Mouse (Mus musculus) macrophage (primary cell): ENCODE measurements around the gene Nop2. TPM values are rescaled to one million over a fixed set of nuclear protein-coding genes. Genes with fewer than 3 reads are reported as not detected.

ENCODE experiments used
- H3K27ac ChIP-seq: fragments of 350-480 bp; formaldehyde crosslinking; 2 replicates; pipeline ENCODE4 v1.9.0; 2021
- H3K36me3 ChIP-seq: fragments of 350-480 bp; formaldehyde crosslinking; 2 replicates; pipeline ENCODE4 v1.9.0; 2021; ENCODE audit errors: inconsistent target
- H3K4me3 ChIP-seq: fragments of 350-480 bp; formaldehyde crosslinking; 2 replicates; pipeline ENCODE4 v1.9.0; 2021; ENCODE audit errors: inconsistent target
- H3K79me2 ChIP-seq: fragments of 350-480 bp; formaldehyde crosslinking; 2 replicates; pipeline ENCODE4 v1.9.0; 2021; ENCODE audit errors: inconsistent target
- WGBS: methylation state at CpG from one replicate; pipeline ENCODE4 v1.1.7; 2026; ENCODE audit warnings: inconsistent platforms; ENCODE audit not compliant: missing documents; 5-methylcytosine and 5-hydroxymethylcytosine counted together
- polyA plus RNA-seq: library from polyadenylated mRNA; stranded (reverse); fragments of 250-400 nt; gene quantifications from 3 replicates; pipeline ENCODE4 v1.2.4, GENCODE M21; 2018; ENCODE audit warnings: inconsistent platforms

Gene Nop2
- polyA plus RNA-seq, 1 experiment from 2014 or later, result 23.8 TPM

DNA sequence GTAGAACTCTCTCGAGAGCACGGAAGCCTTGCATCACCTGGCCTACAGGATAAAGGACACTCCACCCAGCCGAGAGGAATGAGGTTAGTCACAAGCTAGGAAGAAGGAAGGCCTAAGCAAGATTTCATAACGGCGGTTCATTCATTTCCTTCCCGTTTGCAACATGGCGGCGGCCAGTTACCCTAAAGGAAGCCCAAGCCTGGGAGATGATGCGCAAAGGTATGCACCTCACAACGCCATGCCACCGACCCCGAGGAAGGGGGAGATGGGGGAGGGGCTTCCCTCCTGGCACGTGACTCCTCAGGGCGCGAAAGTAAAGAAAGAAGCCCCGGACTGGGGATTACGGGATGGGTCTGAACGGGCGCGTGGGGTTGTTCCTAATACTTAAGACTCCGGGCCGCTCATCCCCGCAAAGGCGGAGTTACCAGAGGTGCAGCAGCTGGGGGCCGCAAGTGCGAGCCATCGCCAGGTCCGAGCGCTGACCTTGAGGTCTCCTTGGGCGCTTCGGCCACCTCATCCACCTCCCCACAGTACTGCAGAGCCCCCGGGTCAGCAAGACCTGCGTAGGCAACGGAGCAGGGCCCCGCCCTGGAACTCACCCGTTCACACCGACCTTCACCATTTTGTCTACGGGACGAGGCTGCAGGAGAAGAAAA is 33.1 kb downstream of the Nop2 start:
- Histone ChIP-seq H3K4me3 (peak overlapping the region; percentile 68), H3K79me2 (peaks cover 30% of the 10 kb centered on the region), H3K27ac (peak overlapping the region; percentile 96), H3K36me3 (peaks cover 16% of the 10 kb centered on the region; the same call in 1 of the 2 replicates)
- WGBS, result 1% methylated on average over 38 of the region's 39 CpGs

DNA sequence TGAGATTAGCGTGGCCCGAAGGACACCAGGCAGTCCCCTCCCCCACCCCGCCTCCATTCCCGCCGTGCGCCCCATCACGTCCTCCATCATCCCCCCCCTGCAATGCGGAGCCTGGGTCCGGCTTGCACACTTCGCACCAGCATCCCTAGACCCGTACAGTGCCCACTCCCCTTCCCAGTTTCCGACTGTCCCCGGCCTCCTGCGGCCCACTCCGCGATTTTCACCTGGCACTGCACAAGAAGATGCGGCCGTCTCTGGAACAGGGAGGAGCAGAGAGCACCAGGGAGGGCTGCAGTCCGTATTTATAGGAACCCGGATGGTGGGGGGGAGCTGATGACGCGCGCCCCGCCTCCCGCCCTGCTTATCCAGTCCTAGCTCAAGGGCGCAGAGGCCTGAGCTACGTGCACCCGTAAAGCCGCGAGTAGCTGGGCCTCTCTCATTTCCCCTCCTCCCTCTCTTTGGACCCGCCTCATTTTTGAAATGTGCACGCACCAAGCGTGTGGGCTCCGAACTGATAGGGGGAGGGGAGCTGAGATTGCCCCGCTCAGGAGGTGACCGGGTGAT is 33.7 kb downstream of the Nop2 start:
- Histone ChIP-seq H3K36me3 (peaks cover 11% of the 10 kb centered on the region; the same call in 1 of the 2 replicates), H3K79me2 (peaks cover 30% of the 10 kb centered on the region), H3K4me3 (peak overlapping the region; percentile 68), H3K27ac (peak overlapping the region; percentile 96)
- under 1% methylated on average over 30 of the region's 36 CpGs for WGBS

DNA sequence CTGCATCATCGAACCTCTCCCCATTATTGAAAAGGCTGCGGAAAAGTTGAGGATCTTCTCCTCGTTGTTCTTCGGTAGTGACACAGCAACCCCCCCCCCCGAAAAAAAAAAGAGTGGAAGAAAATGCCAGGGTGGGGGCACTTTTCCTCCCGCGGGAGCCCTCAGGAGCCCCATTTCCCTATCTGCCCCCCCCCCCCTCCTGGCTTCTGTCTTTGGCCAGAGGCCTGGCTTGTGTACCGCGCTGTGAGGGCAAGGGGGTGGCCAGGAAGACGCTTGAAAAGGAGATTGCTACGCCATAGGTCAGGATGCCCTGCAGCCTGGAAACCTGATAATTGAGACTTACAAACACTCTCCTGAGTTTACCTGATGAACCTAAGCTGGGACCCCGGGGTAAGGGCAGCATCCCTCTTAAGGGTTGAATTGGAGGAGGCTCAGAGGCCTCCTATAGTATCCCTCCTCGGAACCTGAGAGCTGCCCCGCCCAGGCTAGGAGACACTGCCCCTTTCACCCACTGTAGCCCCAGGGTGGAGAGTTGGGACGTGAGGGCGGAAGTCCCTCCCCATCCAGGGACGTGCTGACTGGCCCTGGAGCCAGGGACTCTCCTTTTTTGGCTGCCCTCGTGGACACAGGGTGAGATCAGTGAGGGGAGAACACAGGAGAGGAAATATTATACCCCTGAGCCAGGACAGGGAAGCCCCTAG is 34.5 kb downstream of the Nop2 start, which contains the start of gene Gapdh:
Gapdh (minus strand) TSS at position 417 of the 701 bp plus-strand sequence.
- WGBS, result under 1% methylated on average over 17 of the region's 18 CpGs
- Histone ChIP-seq H3K4me3 (peak within 1 kb of the TSS; percentile 68), H3K36me3 (peaks cover 4% of the 10 kb centered on the region; the same call in 1 of the 2 replicates), H3K27ac (peak within 1 kb of the TSS; percentile 96), H3K79me2 (peaks cover 30% of the 10 kb centered on the region)

DNA sequence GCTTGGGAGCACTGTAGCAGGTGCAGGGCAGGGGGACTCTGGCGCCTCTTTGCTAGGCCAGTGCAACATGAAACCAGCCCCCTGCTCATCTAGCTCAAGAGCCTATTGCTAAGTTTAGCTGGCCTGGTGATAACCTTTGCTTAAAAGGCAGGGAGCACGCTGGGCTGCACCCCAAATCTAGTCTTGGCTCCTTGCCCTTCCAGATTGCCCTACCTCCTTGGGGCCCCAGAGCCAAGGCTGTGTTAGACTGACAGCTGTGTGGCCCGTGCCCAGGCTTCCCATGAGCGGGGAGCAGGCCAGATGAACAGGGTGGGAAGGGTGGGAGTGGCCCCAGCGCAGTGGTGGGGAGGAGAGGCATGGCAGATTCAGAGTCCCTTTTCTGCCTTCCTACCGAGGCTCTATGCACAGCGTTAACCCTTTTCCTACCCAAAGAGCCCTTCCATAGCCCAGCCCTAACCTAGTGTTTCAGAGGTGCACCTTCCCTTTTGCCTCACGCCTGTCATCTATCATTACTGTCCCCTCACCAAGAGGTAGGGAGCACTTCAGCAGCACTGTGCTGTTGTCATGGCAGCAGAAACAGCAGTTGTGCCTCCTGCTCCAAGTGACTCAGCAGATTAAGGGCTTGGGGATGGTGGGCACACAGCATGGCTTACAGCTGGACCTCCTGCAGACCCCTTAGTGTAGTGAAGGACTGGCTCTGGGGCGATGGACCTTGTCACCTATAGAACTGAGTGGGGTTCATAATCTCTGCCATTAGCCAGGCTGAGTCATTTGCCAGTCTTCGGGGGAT is 35.3 kb downstream of the Nop2 start:
- peaks cover 30% of the 10 kb centered on the region for H3K79me2 ChIP-seq
- no peaks in the 10 kb centered on the region; the same call in 1 of the 2 replicates for H3K36me3 ChIP-seq
- 43% methylated on average over 10 of the region's 10 CpGs for WGBS
- peak overlapping the region; percentile 68 for H3K4me3 ChIP-seq
- peak overlapping the region; percentile 96 for H3K27ac ChIP-seq

DNA sequence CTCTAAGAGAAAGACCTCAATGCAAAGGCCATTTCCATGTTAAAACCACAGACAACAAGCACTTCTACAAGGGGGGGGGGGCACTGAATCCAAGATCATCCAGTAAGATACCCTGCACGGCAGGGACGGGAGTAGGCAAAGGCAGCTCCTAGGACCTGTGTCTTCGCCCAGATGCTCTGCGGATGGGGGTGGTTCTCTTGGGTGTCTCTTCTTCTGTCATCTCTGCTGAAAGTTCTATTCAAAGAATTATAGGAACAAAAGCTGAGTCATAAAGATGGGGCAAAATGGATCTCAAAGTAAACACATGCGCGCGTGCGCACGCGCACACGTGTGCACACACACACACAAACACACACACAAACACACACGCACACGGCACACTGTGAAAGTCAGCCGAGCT is 36.4 kb downstream of the Nop2 start:
- Histone ChIP-seq H3K27ac (no peak overlapping the region), H3K36me3 (no peaks in the 10 kb centered on the region; the same call in 1 of the 2 replicates), H3K79me2 (peaks cover 23% of the 10 kb centered on the region), H3K4me3 (no peak overlapping the region)
- WGBS, result 95% methylated on average over 14 of the region's 14 CpGs

DNA sequence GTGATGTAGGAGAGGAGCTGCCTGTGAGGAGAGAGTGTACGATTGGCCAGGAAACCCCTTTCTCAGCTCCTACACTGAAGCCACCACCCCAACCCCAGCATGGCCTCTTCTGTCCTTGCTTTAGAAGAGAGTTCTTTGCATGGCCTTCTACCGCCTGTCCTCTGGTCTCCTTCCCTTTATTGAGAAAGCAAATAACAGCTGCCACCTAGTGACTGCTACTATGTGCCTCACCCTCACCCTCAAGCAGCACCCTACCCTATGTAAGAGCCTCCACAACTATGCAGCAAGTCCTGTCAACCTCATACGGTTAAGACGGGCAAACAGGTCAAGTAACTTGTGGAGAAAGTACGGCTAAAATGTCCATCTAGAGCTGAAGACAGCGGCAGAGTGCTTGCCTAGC is 38.5 kb downstream of the Nop2 start:
- Histone ChIP-seq H3K4me3 (no peak overlapping the region), H3K36me3 (peaks cover 5% of the 10 kb centered on the region; the same call in 1 of the 2 replicates), H3K79me2 (peaks cover 2% of the 10 kb centered on the region), H3K27ac (no peak overlapping the region)
- 82% methylated on average over 6 of the region's 6 CpGs for WGBS

DNA sequence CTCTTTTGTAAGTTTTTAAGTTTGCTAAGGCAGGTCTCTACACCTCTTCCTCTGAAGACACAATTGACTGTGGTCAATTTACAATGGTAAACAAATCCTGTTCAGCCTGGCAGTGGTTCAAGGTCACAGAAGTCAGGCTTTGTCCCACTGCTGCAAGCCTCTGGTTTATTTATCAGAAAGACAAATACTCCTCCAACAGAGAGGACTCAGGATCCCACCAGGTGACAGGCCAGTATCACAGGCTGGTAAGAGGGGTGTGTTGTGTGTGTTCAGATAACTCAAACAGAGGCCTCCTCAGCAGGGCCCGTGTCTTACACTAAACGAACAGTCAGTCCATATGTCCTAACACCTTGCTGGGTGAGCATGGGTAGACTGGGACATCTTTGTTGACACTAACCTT is 40.8 kb downstream of the Nop2 start:
- 94% methylated on average over 2 of the region's 2 CpGs for WGBS
- Histone ChIP-seq H3K79me2 (no peaks in the 10 kb centered on the region), H3K4me3 (no peak overlapping the region), H3K27ac (no peak overlapping the region), H3K36me3 (peaks cover 12% of the 10 kb centered on the region; the same call in 1 of the 2 replicates)

DNA sequence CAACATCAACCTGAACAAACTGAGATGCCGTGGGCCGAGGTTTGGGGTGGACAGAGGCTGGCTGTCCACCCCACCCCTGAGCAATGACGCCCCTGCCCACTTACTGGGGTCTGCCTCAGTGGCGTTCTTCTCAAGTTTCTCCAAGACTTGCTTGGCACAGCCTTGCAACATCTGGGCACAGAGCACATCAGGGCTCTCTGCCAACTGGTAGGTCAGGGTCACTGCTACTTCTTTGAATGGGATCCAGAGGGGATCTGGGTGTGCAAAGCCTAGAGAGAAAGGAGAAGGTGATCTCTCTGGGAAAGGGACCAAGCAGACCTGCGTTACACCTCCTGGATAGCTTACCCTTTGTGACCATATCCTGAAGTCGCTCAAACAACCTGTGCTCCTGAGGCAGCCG is 41.5 kb downstream of the Nop2 start:
- Histone ChIP-seq H3K79me2 (no peaks in the 10 kb centered on the region), H3K36me3 (peaks cover 12% of the 10 kb centered on the region; the same call in 1 of the 2 replicates), H3K27ac (no peak overlapping the region), H3K4me3 (no peak overlapping the region)
- 96% methylated on average over 7 of the region's 7 CpGs for WGBS

DNA sequence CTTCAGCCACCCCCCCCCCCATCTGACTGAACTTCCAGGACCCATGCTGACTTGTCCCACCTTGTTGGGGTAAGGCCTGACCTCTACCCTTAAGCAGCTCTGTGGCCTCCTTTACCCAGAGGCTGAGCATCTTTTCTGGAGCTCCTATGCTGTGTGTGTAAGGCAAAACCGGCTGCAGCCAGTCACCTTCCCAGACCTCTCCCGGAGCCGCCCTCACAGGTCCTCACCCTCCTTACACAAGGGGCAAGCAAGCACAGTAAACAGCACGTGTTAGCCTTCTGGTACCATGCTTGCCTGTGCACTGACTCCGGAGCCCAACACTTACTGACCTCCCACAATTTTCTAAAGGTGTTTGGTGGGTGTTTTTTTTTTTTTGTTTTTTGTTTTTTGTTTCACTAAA is 43.8 kb downstream of the Nop2 start:
- H3K4me3 ChIP-seq, result no peak overlapping the region
- 92% methylated on average over 5 of the region's 5 CpGs for WGBS
- no peak overlapping the region for H3K27ac ChIP-seq
- H3K36me3 ChIP-seq, result peaks cover 12% of the 10 kb centered on the region; the same call in 1 of the 2 replicates
- H3K79me2 ChIP-seq, result no peaks in the 10 kb centered on the region

DNA sequence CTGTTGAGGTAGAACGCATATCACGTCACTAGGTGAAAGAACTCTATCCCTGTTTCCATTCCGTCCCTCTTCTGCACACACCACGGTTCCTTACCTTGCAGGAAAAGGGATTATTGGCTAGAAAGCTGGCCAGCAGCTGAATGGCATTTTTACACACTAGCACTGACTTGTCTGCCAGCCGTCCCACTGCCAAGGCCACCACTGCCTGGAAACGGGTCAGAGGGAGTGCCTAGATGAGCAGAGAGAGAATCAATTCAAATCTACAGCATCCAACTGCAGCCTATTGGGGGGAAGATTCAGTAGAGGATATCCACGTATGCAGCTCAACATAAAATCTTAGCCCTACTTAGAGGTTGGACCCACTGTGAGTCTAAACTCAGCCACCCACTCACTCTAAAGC is 47.9 kb downstream of the Nop2 start:
- Histone ChIP-seq H3K79me2 (no peaks in the 10 kb centered on the region), H3K4me3 (no peak overlapping the region), H3K27ac (no peak overlapping the region), H3K36me3 (peaks cover 6% of the 10 kb centered on the region; the same call in 1 of the 2 replicates)
- WGBS, result 97% methylated on average over 7 of the region's 7 CpGs

DNA sequence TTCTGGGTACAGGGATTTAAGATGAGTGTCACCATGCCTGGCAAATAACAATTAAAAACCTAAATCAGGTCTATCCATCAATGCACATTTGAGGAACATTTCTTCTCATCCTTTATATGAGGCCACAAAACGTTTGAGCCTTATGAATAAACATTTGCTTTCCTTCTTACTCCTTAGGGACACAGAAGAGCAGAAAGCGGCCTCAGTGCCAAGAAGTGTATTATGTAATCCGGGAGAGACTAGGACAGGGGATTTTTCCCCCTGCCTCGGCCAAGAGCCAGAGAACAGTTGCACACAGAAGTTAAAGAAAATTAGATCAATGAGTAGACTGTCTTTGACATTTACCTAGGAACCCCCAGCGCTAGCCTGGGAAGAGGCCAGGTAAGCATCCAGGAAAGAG is 50.4 kb downstream of the Nop2 start:
- Histone ChIP-seq H3K79me2 (peaks cover 3% of the 10 kb centered on the region; the same call in 1 of the 2 replicates), H3K27ac (no peak overlapping the region), H3K36me3 (no peaks in the 10 kb centered on the region; the same call in 1 of the 2 replicates), H3K4me3 (no peak overlapping the region)
- WGBS, result 85% methylated on average over 4 of the region's 5 CpGs

DNA sequence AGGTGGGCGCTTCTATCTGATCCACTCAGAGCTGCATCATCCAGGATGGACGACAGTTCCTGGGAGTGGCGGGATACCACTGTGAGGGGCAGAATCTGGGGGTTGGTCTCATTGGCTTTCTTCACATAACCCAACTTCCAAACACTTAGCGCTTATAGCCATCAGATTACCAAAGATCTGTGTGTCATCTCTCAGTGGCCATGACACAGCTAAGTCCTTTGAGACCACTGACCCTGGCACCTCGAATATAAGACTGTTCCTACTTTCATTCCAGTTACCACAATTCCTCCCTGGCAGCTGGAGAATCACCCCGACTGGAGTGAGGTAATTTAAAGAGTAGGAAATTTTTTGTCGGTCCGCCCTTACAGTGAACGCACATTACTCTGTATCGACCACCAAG is 54.5 kb downstream of the Nop2 start:
- Histone ChIP-seq H3K36me3 (no peaks in the 10 kb centered on the region; the same call in 1 of the 2 replicates), H3K79me2 (peaks cover 44% of the 10 kb centered on the region)

DNA sequence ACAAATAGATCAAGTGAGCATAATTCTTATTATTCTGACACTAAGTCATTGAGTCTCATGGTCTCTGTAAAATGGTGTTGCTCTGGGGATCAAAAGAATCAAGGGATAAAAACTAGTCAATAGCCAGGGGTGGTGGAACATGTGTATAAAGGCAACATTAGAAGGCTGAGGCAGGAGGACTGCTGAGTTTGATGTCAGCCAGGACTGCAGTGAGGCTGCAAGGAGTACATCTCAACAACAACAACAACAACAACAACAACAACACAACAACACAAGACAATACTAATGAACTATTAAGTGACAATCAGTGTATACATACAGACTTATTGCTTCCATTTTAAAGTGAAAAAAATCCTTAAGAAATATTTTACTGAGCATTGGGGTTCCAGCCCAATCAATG is 59.1 kb downstream of the Nop2 start:
- Histone ChIP-seq H3K4me3 (peak overlapping the region; percentile 91), H3K27ac (peak overlapping the region; percentile 75)

More for the DNA sequence above, 54.5 kb downstream of the Nop2 start:
- H3K4me3 ChIP-seq, result no peak overlapping the region
- WGBS, result 97% methylated on average over 10 of the region's 10 CpGs
- H3K27ac ChIP-seq, result no peak overlapping the region

DNA sequence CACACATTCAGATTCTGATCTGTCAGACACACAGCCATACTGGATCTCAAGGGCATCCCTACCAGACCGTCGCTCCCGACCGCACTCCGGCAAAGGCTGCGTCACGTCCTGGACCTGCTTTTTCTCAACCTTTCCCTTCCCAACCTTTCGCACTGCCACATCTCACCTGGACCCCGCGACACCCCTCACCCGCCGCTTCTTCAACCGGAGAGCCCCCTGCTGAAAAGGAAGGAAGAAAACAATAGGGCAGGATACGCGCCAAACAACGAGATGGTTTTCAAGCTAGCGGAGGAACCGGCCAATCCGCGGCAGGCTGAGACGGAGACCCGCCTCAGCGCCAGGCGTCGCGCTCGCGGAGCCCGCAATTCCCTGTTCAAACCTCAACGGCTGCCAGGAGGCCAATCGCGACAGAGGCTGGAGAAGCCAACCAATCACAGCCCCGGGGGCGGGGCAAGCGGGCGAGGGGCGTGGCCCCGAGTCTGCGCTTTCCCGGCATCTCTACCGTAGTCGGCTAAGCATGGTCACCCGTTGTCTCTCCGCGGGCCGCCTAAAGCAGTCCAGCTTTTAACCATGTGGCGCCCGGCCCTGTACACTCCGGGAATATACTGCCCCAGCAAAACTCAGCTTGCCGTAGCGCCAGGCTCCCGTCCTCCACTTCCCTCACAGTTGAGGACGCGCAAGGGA is 59.8 kb downstream of the Nop2 start, which contains the start of the genes Ncapd2 and Mrpl51:
Ncapd2 (minus strand) TSS at position 370 of the 684 bp plus-strand sequence.
Mrpl51 (plus strand) TSS at position 470 of the 684 bp plus-strand sequence.
- peak within 1 kb of the TSS; percentile 94 for H3K27ac ChIP-seq
- H3K4me3 ChIP-seq, result peak within 1 kb of the TSS; percentile 91
- peaks cover 8% of the 10 kb centered on the region; the same call in 1 of the 2 replicates for H3K36me3 ChIP-seq
- 4% methylated on average over 44 of the region's 54 CpGs for WGBS
- H3K79me2 ChIP-seq, result peaks cover 60% of the 10 kb centered on the region

More for the DNA sequence above, 59.1 kb downstream of the Nop2 start:
- Histone ChIP-seq H3K79me2 (peaks cover 60% of the 10 kb centered on the region), H3K36me3 (peaks cover 8% of the 10 kb centered on the region; the same call in 1 of the 2 replicates)
